Mouse (Mus musculus) naive thymus-derived CD4-positive, alpha-beta T cell, adult 2 months (primary cell): Measurements from ENCODE around the gene Tex11.
"Not testable (repeated sequence)": the region's sequence is repeated elsewhere in the genome, so short reads cannot be mapped to it uniquely, and the experiment has no call there.

ENCODE experiments used
- DNase-seq: peaks from one replicate; pipeline ENCODE4 v3.0.0-alpha.2; 2011; ENCODE audit warnings: low read depth

Tex11 gene

DNA sequence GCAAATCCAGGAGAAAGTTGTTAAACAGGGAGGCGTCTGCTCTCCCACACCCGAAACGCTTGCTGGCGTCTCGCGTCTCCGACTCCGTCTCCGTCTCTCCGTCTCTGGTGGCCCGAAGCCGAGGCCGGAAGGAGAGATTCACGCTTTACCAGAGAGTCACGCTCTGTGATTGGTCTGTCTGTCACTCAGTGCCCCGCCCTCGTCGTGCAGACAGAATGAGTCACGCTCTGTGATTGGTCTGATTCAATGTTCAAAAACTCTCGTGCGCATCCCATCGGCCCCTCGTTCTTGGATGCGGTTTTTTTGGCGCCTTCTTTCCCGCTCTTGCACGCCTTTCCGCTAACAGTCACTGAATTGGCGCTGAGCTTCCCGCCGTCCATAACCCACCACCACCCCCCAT, at the start of gene Tex11:
Tex11 (minus strand) TSS at position 127 of the 400 bp plus-strand sequence.
- no peak for DNase-seq

DNA sequence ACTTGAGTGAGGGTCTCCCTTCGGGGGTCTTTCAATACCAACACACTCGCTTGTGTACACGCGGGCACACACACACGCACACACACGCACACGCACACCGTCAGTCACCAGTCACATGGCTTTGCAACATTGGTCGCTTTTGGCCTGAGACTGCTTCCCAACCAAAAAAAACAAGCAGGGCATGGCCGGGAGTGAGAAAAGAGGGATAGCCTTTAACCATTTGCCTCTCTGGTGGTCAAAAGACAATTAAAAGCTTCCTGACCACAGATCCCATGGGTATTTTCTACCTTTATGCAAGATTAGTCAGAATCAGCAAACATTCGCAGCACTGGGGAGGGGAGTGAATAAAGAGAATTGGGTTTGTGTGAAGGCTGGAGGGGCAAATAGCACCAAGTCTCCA, 26.5 kb upstream of the Tex11 start, which contains the start of gene Slc7a3:
Slc7a3 (minus strand) TSS at position 101 of the 400 bp plus-strand sequence.
- no peak for DNase-seq

DNA sequence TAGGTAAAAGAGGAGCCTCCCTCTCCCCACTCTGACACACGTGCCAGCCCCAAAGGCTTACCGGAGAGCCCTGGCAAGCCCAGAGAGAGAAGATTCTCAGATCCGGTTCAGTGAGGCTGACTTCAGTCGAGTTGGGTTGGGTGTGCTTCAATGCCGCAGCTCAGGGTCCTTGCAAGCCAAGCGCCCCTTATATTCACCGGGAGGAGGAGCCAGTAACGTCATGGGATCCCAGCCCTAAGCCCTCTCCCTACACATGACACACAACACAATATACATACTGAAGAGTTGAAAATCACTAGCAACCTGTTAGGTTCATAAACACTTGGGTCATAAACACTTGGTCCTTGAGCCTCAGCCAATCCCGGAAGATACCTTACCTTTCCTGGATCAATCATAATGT, 25.7 kb upstream of the Tex11 start:
- DNase-seq: not testable (repeated sequence)

DNA sequence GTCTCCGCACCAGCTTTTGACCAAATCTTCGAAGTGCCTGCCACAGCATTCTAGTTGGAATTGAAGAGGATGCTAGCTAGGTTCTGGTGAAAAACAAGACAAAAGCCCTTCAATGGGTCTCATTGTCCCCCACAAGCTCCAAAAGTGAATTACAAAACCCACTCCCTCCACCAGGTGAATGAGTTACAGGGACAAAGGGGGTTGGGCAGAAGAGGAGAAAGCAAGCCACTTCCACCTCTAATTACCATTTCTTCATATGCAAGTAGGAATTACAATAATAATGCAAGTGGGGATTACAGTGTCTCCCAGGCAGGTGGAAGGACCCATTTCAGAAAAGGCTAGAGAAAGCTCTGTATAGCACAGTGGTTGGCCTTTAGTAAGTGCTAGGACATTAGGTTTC, 24.7 kb upstream of the Tex11 start:
- DNase-seq: no peak

DNA sequence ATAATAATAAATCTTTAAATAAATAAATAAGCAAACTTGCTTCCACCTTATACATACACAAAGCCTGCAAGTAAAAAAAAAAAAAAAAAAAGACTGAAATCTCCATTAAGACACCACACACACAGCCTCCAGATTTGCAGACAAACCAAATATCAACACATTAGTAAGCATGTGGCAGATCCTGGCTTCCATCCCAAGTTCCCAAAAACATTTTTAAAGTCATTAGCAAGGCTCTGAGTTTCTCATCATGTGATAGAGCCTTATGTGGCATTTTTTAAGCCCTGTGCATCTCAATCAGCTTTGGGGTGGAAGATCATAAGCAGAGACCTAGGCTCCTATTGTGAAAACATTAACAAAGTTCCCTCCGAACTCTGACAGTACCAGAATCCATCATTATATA, 5.8 kb upstream of the Tex11 start:
- DNase-seq: no peak

DNA sequence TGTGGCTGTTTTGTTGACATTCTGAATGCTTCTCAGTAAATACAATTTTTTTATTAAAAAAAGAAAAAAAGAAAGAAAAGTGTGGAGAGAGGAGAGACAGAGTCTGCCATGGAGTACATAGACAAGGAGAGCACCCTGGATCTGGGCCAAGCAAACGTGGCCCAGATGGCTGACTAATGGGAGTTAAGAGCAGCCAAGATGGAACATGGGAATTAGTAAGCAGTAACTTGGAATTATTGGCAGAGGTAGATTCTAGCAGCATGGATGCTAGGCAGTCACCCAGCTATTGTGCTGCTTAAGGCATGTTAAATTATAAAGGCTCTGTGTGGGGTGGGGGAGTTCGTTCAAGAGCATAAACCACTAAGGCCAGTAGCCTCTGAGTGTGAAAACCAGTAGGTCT, 4.0 kb upstream of the Tex11 start:
- DNase-seq: no peak

DNA sequence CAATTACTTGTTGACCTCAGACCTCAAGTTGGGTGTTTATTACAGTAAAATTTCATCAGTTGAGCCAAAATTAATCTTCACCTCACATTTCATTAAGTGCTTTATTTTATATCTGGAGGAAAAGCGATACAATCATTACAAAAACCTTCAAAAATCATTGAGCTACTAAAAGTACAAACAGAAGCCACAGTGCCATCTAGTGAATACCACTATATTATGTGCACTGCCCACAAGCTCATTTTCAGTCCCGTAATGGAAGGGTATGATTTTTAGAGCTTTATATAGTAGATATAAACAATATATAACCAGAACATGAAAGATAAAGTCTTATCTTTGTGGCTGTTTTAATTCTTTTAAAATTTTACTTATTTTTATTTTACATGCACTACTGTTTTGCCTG, 115.8 kb downstream of the Tex11 start:
- peak; percentile 21 for DNase-seq

DNA sequence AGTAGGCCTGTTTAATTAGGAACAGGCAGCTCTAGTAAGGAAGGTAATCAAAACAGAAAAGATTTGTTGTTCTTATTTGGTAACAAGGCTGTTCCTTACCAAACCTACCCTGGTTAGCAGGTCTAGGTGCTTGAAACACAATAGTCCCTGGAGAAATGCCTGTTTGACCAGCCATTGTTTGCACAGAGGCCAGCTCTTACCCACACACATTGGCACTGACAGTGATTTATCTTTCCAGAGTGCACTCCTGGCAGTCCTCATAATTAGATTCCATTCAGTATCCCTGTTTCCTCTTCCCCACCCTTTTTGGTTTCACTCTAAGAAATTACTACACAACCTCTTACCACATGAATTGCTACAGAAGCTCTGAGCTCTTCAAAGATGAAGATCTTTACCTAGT, 220.3 kb downstream of the Tex11 start:
- no peak for DNase-seq

DNA sequence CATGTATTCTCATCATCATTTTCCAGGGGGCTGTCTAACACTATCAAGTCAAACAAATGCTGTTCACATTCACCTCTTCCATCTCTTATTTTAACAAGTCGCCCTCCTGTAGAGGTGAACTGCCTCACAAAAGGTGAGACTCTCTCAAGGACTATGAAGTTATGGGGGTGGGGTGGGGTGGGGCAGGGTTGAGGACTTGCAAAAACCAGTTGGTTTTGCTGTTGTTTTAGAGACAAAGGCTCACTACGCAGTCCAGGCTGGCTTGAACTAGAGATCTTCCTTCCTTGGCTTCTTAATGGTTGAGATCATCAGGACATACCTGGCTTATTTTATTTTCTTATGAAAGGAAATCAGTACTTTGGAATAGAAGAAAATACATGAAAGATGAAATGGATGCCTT, 226.7 kb downstream of the Tex11 start:
- no peak for DNase-seq

DNA sequence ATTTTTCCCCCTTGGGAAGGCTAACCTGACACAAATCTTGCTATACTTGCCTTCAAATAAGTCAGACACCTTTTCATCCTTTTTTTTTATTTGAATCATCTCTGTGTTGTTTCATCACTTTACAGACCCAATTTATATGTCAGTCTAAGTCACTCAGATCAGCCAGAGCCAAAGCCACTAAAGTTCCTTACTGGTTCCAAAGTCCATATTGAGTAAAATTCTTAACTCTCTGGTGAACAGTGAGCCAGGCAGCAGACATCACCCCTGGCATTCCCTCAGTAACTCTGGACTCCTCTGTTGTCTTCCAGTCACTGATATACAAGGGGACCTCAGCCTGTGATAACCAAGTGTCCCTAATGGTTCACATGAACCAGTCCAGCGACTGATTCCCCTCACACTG, 233.9 kb downstream of the Tex11 start:
- no peak for DNase-seq

DNA sequence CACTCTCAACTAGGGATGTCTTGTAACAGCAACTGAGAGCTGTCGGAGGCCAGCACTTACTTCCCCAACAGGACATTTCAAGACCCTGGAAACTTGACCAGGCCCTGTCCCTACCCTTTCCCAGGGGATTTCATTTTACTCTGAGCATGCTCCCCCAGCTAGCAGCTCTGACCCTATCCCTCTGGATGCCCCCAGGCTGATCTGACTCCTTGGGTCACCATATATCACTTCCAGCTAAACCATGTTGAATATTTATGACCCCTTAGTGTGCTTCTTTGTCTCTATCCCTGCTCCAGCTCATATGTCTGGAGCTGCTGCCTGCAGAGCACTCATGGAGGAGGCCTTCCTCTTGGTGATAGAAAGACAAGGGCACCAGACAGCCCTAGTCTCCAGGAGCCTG, 238.3 kb downstream of the Tex11 start:
- DNase-seq: no peak

DNA sequence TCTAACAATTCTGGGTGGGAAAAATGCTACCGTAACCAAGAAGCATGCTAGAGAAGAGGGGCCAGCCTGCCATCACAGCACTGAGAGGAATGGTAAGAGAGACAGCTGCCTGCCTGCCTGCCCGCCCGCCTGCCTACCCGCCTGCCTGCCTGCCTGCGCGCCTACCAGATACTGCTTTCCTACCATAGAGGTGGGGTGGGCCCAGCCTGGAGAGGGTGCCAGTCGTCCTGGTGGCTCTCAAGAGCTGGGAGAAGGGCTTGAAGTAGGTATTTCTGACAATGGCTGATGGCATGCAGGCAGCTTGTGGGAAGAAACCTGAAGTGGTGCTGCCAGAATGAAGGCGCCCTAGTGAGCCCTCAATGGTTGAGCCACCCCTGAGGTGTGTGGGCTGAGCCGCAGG, 240.8 kb downstream of the Tex11 start:
- DNase-seq: no peak

DNA sequence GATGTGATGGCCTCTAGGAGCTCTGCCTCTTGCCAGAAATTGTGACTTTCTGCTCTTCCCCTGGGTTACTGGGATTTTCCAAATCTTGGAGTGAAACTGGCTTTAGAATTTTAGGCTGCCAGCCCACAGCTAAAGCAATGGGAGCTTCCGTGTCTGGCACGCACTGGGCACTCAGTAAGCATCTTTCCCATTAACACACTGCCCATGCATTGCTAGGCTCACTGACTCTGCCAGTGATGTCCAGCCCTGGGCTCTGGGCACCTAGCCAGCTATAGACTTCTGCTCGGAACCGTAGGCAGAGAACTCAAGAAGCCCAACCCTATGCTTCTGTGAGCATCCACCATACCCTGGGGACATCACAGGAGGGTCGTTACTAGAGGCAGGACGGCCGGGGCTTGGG, 243.7 kb downstream of the Tex11 start:
- DNase-seq: no peak

DNA sequence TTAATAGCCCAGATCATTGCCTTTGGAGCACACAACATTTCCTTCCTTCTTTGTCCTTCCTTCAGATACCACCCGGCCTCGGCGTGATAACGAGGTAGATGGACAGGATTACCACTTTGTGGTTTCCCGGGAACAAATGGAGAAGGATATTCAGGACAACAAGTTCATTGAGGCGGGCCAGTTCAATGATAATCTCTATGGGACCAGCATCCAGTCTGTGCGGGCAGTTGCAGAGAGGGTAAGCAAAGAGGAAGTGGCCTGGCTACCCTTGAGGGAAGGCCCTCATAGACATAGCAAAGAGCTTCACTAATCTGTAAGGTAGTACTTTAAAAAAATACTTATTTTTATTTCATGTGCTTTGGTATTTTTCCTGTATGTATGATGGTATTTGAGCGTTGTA, 245.3 kb downstream of the Tex11 start:
- DNase-seq: no peak

DNA sequence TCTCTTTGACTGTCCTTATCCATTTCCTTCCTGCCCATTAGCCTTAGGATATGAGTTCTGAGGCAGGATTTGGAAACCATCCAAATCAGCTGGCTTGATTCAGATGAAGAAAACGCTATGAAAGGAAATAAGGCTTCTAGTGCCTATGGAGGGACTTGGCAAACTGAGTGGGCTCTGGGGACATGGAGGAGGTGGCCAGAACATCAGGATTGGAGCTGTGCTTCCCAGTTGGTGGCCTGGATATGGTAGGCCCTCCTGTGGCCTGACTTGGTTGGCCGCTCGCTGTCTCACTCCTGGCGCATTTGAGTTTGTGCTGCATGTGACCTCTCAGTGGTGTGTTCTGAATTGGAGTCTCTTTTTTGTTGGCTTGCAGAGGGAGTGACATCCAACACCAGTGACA, 248.3 kb downstream of the Tex11 start:
- no peak for DNase-seq

DNA sequence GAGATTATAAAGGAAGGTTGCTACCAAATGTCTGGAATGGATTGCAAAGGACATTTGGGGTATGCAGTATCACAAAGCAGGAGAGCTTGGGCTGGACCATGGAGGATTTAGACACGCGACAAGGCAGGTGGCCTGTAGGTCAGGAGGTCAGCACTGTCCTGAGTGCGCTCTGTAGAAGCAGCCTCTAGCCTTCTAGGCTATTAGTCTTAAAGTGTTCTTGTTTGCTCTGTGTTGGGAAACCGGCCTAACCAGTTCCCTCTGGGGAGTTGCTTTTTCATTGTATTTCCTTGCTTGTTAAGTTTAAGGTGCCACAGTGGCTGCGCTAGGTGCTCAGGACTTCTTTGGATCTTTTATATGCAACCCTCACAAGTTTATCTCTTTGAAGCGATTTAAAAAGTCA, 257.4 kb downstream of the Tex11 start:
- DNase-seq: no peak

DNA sequence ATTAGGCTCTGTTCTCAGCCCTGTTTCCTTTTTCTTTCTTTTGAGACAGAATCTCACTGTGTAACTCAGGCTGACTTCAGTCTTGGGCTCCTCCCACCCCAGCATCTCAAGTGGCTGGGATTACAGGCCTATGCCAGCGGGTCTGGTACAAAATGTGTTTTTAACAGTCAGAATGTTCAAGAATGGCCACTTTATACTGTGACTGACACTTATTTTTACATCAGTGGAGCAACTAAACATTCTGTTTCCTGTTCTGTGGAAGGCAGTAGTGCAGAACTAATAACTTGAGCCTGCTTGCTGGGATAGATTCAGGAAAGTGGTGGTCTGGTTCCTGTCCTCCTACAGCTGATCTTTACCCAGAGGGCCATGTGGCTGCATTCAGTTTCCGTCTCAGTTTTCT, 258.8 kb downstream of the Tex11 start:
- DNase-seq: no peak

DNA sequence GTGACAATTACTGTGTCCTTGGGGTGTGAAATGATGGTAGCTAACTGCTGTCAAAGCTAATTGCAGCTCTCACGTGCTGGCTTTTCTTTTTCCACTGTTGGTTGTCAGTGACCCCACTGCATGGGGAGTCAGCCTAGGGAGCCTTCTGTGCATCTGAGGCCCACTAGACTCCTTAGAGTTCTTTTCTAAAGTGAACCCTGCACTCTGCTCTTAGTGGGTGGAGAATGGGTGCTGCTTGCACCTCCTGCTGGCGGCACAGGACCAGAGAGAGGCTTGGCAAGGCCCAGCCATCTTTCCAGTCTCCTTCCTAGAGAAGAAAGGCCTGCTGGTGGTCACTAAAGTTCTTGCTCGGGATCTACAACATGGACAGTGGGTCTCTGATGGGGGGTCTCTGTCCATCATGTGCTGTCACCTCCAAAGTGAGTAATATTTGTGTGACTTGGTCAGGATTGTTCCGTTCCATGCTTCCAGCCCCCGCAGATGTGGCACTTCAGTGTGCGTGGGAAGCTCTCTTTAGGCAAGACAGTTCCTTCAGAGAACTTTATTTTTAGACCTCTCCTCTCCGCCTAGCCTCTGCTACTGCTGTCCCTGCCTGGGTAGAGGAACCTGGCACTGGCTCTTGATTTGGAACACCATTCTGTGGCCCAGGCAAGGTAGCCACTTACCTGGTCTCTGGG, 261.5 kb downstream of the Tex11 start:
- DNase-seq: no peak

DNA sequence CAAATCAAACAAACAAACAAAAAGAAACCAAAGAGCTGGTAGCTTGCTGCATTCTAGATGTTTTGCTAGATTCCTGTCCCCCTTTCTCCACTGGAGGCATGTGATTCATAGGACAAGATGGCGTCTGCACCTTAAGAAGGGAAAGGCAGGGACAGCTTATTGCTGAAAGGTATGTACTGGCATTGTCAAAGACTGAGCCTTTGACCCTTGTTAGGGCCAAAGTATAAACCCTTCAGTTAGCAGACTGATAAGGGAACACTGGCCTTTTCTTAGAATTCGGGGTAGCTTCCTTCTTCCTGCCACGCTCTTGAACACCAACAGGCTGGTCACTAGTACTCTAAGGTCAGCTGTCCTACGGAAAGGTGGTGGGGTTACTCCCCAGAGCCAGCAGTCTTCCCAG, 262.1 kb downstream of the Tex11 start:
- no peak for DNase-seq

DNA sequence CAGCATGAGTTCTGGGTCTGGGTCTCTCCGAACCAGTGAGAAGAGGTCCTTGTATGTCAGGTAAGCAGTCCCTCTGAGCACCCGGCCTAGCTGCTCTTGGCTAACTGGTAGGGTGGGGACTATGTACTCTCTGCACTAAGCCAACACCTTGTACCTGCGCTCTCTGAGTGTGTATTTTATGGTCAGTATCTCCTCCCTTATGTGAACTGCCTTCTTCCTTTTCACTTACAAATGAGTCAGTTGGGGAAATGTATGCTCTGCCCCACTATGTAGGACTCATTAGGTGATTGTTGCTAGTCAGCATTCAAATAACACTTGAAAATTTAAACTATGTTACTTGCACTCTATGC, 262.8 kb downstream of the Tex11 start:
- no peak for DNase-seq

DNA sequence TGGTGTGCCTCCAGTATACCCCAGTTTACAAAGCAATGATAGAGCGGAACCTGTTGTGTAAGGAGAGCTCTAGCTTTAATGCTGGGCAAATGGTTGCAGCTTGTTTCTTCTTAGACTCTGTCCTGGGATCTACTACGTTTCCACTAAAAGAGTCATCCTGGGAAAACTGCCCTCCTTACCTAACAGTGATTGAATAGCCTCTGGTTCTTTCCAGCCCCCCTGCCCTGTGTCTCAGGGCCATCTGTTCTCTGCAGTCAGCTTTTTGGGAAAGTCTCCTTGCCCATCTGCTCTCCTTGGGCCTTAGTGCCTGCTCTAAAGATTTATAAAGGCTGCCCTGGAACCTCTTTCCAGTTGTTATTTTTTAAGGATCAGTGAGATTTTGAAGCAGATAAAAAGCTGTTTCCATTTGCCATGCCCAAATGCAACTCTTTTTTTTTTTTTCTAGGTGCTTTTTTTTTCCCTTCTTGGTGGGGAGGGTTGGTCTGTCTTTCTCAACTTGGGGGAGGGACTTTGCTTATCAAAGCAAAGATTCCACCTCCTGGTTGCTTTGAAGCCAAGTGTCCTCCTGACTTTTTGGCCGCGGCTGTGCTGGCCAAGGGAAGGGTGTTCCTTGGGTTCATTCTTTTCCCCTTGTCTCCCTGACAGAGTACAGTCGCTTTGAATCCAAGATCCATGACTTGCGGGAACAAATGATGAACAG, 263.3 kb downstream of the Tex11 start:
- DNase-seq: no peak

DNA sequence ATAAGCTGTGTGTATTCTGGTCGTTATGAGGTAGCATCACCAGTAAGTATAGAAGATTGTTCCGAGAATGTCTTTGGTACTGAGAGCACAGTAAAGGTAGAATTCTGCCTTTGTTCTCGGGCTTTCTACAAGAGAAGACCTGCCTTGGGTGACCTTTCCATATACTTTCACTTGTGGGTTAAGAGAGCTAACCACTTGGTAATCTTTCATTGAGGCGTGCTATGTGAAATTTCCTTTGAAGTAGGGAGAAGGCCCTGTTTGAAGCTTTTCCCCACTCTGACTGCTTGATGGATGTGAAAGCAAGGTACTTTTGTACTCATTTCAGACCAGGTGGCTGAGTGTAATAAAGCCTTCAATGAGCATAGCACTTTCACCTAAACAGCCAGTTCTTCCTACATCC, 270.1 kb downstream of the Tex11 start:
- DNase-seq: peak; percentile 58
